Mouse (Mus musculus): ENCODE results near the gene Homer3.

DNA sequence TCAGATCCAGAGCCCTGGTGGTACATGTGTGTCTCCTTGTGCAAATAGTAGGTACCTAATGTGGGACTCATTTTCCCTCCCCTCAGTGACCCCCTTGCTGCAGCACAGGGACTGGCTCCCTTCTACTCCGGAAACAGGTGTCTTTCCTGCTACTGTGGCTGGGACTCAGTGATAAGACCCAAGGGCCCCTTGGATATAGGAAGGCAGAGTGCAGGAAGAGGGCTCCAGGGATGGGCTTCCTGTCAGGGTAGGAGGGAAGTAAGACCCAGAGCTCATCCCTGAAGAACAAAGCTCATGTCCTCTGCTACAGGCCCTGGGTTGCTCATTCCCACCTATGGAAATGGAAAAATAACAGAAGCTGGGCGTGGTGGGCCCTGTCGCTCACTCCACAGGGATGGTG is 6.2 kb upstream of the Homer3 start:
- no peak for TF ChIP-seq CTCF (IDR thresholded peaks at IDR 0.05; ENCODE audit: borderline replicate concordance, extremely low read depth, insufficient read depth, insufficient read length)
- no peak for TF ChIP-seq POLR2A (IDR thresholded peaks at IDR 0.05; ENCODE audit: borderline replicate concordance, extremely low read depth, insufficient read depth, insufficient read length, poor library complexity, severe bottlenecking)

All from brain, embryonic 14.5 days (tissue).